Mouse (Mus musculus): ENCODE measurements around the gene Btbd18.

Btbd18 gene

GRCm38 (mm10) chr2:84658806-84659205 lies at the start of gene Btbd18:
Btbd18 (plus strand) TSS chr2:84659079.
- no peak for DNase-seq

GRCm38 (mm10) chr2:84612764-84613163 lies 46.1 kb upstream of the Btbd18 start:
- no peak for DNase-seq

- no peak for DNase-seq
Observed at GRCm38 (mm10) chr2:84617637-84618515, 41.0 kb upstream of the Btbd18 start.

- no peak for DNase-seq
Observed at GRCm38 (mm10) chr2:84618914-84619313, 40.0 kb upstream of the Btbd18 start.

GRCm38 (mm10) chr2:84619646-84620340 lies 39.1 kb upstream of the Btbd18 start:
- no peak for DNase-seq

GRCm38 (mm10) chr2:84622668-84623067 lies 36.2 kb upstream of the Btbd18 start:
- DNase-seq: no peak

- DNase-seq: no peak
Observed at GRCm38 (mm10) chr2:84623428-84624119, 35.3 kb upstream of the Btbd18 start.

- DNase-seq: no peak
Observed at GRCm38 (mm10) chr2:84624201-84624600, 34.7 kb upstream of the Btbd18 start.

GRCm38 (mm10) chr2:84626366-84626975 lies 32.4 kb upstream of the Btbd18 start:
- no peak for DNase-seq

- no peak for DNase-seq
Observed at GRCm38 (mm10) chr2:84627036-84627435, 31.8 kb upstream of the Btbd18 start.

GRCm38 (mm10) chr2:84632001-84632400 lies 26.9 kb upstream of the Btbd18 start:
- DNase-seq: no peak

- no peak for DNase-seq
Observed at GRCm38 (mm10) chr2:84632999-84633398, 25.9 kb upstream of the Btbd18 start.

- DNase-seq: no peak
Observed at GRCm38 (mm10) chr2:84634006-84634405, 24.9 kb upstream of the Btbd18 start.

- DNase-seq: no peak
Observed at GRCm38 (mm10) chr2:84634934-84635482, 23.9 kb upstream of the Btbd18 start.

GRCm38 (mm10) chr2:84635611-84636010 lies 23.3 kb upstream of the Btbd18 start:
- peak; percentile 93 for DNase-seq

- peak; percentile 67 for DNase-seq
Observed at GRCm38 (mm10) chr2:84636231-84636741, 22.6 kb upstream of the Btbd18 start.

- no peak for DNase-seq
Observed at GRCm38 (mm10) chr2:84637452-84638165, 21.3 kb upstream of the Btbd18 start.

- DNase-seq: no peak
Observed at GRCm38 (mm10) chr2:84638428-84639220, 20.3 kb upstream of the Btbd18 start.

- DNase-seq: no peak
Observed at GRCm38 (mm10) chr2:84640833-84641232, 18.0 kb upstream of the Btbd18 start.

GRCm38 (mm10) chr2:84646138-84646537 lies 12.7 kb upstream of the Btbd18 start:
- DNase-seq: no peak

- no peak for DNase-seq
Observed at GRCm38 (mm10) chr2:84647051-84647568, 11.8 kb upstream of the Btbd18 start.
